Mouse (Mus musculus) left cerebral cortex, postnatal 10 days (tissue): Measurements from ENCODE around the gene Sh3bgrl2. TPM values are rescaled to one million over a fixed set of nuclear protein-coding genes. Genes with fewer than 3 reads are reported as not detected.

Experiments
- DNase-seq, 2 experiments: peaks; one replicate each; pipeline ENCODE4 v3.0.0; 2021 to 2022; ENCODE audit warnings: low spot score in 2 of 2, mixed read lengths in 1 of 2; ENCODE audit errors: extremely low spot score in 1 of 2
- intact Hi-C: fragments of 180-260 bp; cut with DNase I; formaldehyde crosslinking; loops from one replicate; pipeline ENCODE4 v1.15.1; 2025
- total RNA-seq, 2 experiments: library from RNA; stranded (reverse); gene quantifications; 2 replicates each; pipeline ENCODE4 v1.2.3; 2021

The Sh3bgrl2 gene
- total RNA-seq, 2 experiments from 2014 or later = 25.9 to 28.9 TPM

DNA sequence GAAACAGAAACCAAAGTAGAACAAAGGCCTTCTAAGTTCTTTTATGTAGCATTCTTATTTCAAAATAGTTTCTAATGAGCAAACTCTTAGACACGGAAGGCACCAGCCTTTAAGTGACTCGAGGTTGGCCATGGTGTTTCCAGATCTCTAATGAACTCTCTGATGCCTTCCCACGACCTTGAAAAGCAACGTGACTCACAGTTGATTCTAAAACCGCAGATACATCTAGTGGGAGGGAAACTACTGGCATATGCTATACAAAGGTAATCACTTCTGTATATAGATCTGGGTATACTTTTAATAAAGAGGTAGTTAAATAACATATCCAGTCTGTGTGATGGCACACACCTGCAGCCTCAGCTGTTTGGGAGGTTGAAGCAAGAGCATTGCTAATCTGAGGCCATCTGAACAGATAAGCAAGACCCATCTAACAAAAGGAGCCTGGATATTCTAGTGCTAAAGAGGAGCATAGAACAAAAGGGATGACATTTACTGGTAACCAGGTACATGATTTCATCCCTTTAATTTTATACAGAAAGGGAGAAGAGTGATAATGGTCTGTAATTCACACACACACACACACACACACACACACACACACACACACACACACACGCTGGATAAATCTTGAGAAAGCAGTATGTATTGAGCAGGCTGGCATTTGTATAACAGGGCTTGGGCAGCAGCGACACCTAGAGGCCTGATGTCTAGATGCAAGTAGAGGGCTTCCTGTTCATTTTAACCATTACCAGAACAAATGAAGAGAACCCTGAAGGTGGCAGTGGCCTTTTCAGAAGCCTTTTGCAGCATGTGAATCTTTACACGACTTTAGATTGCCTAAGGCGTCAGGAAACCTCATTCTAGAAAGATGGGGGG lies 61.5 kb downstream of the Sh3bgrl2 start:
- peak; percentile 81 to 88 for DNase-seq
- intact Hi-C loops = loop anchor here (5.0 to 10.0 kb wide), 2 partner anchors 122 to 225 kb away; no protein-coding TSS in a partner anchor

DNA sequence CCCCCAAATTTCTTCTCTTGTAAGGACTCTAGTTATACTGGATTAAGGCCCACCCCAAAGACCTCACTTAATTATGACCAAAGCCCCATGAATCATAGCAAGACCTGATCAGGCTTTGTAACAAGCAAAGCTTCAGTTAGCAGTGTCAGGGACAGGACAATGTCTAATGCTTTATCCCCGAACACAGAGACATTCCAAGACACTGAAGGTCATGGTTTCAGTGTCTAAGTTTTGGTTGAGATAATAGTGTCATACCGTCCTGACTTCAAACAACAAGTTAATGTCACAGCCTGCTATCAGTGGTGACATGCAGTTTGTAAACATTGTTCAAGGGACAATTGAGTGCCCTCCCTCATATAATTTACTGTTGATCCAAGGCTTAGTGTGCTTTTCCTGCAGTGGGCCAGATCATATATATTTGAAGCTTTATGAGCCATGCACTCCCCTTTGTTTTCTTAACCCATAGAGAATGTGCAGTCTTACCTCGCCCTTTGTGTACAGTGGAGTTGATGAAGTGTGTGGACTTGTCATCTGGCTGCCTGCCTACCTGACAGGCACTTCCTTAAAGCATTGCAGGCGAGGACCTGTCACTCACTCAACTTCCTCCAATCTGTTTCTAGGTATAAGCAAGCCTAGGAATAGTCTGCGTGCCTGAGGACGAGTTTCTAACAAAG lies 67.9 kb downstream of the Sh3bgrl2 start:
- DNase-seq = no peak
- intact Hi-C loops = no loop called here

DNA sequence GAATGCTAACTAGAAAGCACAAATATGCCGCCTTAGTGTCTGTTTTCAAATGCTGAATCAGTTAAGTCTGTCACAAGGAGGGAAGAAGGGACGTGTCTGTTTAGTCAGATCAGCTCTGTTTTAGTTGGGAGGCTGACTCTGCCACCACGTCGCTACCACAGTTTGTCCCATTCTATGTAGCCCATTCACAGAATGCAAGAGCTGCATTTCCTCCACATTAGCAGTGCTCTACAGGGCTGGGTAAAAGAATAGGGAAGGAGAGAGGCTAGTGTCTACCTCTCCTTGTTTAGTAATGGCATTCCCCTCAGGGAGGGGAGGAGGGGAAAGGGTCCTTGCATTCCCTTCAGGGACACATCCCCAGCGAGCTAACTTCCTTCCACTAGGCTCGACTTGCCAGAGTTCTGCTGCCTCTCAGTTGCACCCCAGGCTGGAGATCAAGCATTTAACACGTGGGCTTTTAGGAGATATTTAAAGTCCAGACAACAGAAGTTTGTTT lies 68.5 kb downstream of the Sh3bgrl2 start:
- DNase-seq = no peak
- intact Hi-C loops = no loop called here

DNA sequence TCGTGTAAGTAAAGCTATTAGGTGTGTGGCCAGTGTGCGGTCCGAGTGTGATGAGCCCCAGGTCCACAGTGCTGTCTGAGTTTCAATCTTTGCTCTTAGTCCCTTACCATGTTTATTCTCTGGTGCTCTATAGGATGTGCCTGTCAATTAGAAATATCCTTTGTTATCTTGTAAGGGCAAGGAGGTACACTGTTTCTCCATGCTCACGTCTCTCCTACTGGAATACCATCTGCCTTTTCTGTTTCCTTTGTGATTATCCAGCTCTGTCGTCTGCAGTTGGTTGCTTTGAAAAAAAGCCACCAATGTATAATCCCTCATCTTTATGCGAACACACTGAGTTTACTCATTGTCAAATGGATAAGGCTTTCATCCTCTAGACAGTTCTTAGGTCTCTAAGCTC lies 75.3 kb downstream of the Sh3bgrl2 start:
- DNase-seq = no peak
- intact Hi-C loops = no loop called here

DNA sequence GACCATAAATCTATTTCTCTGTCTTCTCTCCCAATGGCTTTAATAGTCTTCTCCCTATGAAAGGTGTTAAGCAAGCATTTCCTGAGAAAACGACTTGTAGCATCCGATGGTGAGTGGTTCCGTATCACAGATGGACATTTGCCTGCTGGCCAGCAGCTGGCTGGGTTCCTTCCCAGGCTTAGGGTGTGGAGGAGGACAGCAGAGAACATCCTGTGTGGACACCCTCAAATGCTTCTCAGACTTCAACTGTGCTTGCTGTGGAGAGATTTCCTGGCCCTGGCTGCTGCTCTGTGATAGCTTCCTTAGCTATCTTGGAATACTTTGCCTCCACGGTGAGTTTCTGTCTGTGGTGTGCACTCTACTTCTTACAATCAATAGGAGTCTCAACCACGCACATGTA lies 76.1 kb downstream of the Sh3bgrl2 start:
- DNase-seq = no peak

DNA sequence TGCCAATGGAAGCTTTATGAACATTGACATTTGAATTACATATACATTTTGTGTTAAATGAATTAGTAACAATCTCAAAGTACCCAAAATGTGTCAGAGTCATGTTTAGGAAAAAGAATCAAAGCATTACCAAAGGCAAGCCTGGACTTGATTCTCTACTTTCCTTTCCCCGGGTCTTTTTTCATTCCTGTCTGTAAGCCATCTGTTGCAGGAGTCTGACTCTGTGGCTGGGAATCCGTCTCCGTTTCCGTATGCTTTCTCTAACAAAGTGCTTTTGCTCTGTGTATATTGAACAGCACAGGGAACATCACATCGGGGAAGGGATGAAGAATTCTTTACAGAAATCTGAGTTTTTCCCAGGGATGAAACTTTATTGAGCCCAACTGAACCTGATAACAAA lies 77.0 kb downstream of the Sh3bgrl2 start:
- intact Hi-C loops = no loop called here

More for the DNA sequence above, 76.1 kb downstream of the Sh3bgrl2 start:
- intact Hi-C loops = no loop called here

DNA sequence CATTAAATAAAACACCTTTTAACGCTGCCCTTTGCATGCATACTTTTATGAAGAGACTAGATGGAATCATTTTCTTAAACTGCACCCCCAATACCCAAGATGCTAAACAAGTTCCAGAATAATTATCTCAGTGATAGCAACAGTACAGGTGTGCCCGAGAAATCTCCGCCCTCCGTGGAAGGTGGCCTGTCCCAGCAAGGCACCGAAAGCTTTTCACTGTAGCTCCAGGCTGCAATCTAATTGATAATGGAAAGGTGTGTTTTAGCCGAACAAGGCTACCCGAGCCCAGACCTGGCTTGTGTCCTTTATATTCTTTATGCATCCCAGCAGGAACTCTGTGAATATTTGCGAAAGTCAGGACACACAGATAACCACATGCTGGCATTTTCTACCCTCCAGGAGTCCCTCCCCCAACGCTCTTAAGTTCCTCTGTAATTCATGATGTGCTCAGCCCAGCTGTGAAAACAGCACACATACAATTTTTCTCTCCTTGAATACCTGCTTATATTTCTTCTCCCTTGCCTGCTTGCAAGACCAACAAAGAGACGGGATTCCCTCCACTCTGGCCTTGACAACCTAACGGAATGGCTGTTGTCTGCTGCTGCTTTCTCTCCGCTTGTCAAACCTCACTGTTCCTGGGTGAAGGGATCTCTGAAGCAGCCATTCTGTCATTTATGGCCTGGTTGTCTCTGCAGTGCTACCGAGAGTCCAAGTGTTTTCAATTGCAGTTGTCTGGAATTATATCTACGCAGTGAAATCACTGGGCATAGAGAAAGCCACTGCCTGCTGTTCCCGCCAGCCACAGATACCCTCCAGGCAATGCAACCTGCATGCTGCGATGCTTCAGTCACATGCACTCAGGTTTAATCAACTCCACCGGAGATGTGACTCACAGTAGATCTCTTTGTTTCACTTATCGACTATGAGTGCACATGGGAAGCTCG lies 80.8 kb downstream of the Sh3bgrl2 start:
- intact Hi-C loops = no loop called here
- no peak for DNase-seq

More for the DNA sequence above, 77.0 kb downstream of the Sh3bgrl2 start:
- DNase-seq = no peak

DNA sequence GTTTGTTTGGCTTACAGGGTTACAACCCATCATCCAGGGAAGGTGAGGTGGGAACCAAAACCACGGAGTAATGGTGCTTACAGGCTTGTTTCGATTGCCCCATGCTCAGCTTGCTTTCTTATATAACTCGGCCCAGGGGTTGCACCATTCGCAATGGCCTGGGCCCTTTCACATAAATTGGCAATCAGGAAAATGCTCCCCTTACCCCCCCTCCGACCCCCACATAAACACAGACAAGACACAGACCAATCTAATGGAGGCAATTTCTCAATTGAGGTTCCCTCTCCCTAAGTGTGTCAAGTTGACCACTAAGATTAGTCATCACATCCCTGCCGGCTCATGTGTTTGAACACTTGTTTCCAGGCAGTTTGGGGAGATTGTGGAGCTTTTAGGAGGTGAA lies 82.2 kb downstream of the Sh3bgrl2 start:
- intact Hi-C loops = no loop called here
- no peak for DNase-seq

DNA sequence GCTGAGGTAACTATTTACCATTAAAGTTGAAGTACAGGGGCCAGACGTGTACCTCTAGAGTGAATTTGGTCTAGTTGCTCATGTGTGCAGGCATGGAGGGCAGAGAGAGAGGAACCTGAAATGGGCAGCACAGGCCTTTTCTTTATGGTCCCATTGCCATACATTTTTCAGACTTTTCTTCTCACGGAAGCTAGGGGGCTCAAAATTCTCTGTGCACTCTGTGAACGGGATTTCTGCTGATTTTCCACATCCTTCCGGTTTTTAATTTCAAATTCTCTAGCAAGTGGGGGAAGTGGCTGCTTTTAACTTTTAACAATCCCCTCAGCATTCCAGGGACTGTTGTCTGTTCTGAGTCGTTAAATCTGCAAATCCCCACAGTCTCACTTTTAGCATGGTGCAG lies 83.8 kb downstream of the Sh3bgrl2 start:
- intact Hi-C loops = no loop called here
- DNase-seq = no peak

DNA sequence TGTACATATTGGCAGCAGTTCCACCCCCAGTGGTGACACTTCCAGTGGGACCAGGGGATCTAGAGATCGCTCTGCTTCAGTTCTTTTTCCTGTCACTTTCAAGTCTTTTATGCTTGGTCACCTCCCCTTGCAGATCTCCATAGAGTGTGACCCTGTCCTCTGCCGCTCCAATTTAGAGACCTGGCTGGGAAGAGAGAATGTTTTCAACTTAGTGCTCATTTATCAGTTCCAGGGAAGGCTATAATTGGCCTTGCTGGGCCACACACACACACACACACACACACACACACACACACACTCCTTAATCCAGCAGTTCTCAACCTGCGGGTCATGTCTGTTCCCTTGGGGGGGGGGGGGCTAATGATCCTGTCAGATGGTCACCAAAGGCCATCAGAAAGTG lies 86.6 kb downstream of the Sh3bgrl2 start:
- DNase-seq = no peak
- intact Hi-C loops = no loop called here

DNA sequence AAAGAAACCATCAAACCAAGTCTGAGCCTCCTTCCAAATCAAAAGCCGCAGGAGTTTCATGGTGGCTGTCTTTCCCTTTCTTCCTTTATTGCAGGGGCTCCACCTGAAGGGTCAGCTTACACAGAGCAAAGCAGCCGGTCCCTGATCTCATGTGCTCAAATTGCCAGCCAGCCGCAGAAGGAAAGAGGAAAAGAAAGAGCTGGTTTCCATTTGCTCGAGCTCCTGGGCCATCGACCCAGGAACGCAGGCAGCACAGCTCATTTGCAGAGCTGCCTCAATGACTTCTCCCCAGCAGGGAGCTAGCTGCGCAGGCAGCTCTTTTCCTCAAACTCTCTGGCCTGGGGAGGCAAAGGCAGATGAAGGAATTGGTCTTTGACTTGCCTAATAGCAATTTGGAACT lies 87.9 kb downstream of the Sh3bgrl2 start:
- intact Hi-C loops = no loop called here
- no peak for DNase-seq

DNA sequence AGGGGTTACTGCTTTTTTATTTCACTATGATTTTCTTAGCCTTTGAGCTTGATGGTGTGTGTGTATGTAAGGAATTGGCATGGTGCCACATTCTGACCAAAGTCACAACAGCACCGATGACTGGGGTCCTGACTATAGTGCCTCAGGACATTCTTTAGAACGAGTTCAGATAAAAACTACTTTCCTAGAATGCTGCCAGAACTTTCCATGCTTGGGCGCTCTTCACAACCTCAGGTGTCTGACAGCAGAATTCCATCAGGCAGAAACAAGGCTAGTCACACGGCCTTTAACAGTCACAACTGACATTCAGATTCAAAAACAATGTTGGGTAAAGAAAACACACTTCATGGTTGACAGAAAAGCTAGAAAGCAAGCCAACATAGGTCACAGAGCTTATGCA lies 95.0 kb downstream of the Sh3bgrl2 start:
- no peak for DNase-seq
- intact Hi-C loops = no loop called here

DNA sequence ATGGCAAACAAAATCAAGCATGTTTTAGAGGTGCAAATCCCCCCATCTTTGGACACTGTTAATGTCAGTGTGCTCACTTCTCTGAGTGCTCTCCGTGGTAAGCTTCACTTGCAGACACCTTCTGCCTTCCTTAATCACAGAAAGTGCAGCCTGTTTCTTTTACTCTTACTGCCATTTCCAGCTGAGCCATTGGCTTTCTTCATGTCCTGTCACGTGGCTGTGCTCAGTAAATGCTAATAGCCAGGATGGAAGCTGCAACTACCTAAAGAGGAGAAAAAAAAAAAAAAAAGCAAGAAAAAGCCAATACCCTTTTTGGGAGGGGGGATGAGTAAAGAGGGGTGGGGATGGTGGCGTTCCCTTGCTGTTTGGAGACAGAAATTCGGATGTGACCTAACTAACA lies 95.7 kb downstream of the Sh3bgrl2 start:
- intact Hi-C loops = no loop called here

DNA sequence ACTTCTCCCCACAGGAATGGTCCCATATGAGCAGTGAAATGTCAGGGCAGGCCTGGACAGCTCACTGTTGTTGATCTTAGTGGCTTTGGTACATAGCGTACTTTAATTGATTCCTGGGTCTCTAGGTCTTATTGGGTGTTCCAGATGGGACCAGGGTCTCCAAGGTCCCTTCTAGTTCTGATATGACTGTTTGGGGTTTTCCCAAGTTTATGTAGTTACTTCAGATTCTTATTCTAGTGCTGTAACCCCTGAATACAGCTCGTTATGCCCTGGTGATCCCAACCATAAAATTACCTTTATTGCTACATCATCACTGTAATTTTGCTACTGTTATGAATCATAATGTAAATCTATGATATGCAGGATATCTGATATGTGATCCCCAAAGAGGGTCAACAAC lies 98.1 kb downstream of the Sh3bgrl2 start:
- intact Hi-C loops = no loop called here
- DNase-seq = no peak

More for the DNA sequence above, 95.7 kb downstream of the Sh3bgrl2 start:
- DNase-seq = no peak

DNA sequence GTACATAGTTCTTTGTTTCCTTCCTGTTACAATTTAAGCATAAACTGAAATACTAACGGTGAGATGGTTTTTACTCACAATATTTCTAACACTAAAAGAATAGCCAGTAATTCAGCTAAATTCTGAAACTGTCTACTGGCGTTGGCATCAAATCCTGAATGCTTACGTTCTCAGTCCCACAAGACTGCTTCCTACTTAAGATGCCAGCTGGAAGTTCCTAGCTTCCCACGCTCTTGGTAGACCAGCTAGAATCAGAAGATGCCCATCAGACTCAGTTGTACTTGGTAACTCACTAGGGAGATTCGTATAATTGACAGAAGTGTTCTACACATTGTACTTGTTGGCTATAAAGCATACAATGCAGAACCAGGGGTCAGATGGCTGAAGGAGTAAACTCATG lies 98.6 kb downstream of the Sh3bgrl2 start:
- intact Hi-C loops = no loop called here
- peak in 1 of 2 experiments; percentile 23 for DNase-seq

DNA sequence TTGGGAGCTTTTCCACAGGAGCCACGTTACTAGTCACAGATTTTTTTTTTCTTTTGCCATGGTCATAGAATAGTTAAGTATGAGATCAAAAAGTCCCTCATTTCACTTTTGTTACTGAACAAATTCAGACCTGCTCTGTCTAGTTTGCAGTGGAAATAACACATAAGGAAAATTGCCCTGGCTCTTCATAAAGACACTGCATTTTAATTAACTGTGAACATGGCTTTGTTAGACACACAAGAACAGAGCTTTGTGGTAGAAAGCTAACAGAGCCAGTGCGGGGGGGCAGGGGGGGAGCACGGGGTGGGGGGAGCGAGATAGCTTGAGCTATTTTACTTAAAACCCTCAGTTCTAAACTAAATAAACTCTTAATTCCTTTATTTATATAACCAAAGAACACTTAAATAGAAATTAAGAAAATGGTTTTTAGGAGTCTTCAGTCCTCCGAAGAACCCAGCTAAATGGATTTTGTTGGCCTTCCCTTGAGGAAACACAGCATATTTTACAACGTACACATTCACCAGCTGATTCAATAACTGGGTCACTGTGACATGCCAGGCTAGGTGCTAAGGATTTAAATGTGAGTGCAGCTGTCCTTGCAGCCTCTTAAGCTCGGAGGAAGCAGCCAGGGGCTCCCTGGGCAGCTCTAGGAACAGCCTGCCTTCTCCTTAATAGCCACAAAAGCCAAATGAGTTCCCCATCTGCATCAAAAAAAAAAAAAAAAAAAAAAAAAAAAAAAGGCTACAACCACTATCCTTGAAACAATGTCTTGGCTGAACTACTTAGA lies 100.0 kb downstream of the Sh3bgrl2 start:
- intact Hi-C loops = no loop called here
- no peak for DNase-seq

DNA sequence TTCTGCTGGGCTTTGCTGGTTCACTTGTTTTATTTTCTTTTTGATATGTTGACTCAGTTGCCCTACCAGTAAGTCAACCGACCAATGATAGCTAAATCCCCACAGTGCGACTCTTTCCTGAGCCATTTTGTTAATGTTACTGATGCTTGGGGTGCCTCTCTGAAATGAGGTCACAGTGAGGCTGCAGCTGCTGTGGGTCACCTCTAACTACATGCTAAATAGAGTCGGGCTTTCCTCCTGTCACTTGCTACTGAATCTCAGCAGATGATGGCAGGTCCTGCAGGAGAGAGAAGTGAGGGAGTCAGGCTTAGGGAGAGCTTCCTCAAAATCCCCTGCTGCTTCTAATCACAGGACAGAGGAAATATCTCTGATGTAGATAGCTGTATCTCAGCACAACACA lies 100.6 kb downstream of the Sh3bgrl2 start:
- DNase-seq = no peak
- intact Hi-C loops = no loop called here

DNA sequence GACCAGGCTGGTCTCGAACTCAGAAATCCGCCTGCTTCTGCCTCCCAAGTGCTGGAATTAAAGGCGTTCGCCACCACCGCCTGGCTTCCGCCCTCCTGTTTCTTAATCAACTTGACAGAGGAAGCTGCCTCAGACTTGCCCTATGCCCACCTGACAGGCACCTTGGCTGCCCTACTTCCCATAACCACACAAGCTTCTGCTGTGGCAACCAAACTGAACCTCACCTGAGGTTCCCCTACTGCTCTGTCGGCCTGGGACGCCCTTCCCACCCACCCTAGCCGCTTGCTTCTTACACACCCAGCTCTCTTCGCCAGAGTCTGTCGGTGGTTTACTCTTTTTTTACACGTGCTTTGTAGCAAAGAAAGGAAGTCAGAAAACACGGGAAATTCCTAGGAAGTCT lies 103.9 kb downstream of the Sh3bgrl2 start:
- intact Hi-C loops = no loop called here
- no peak for DNase-seq
